Mouse (Mus musculus): ENCODE data around the gene Zbtb24. TPM values are rescaled to one million over a fixed set of nuclear protein-coding genes. Genes with fewer than 3 reads are reported as not detected.

The Zbtb24 gene
- polyA plus RNA-seq, 1 experiment from 2014 or later, result 21.0 TPM

DNA sequence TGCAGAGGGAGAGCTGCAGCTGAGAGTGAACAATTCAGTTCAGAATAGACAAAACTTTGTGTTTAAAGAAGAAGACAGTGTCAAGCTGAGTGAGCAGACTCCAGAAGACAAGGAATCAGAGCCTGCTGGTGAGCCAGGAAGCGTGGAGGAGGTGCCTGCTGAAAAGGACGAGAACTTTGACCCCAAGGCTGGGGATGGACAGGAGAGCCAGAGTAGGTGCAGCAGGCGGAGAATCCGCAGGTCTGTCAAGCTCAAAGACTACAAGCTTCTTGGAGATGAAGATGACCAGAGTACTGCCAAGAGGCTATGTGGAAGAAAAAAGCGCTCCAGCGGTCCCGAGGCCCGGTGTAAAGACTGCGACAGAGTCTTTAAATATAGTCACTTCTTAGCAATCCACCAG lies 1.5 kb downstream of the Zbtb24 start:
- Histone ChIP-seq H3K4me1 (replicated peaks; ENCODE audit: control insufficient read depth, insufficient read depth, low read length) (no peaks in the 10 kb centered on the region; the same call in 1 of the 2 replicates), H3K9me3 (ENCODE audit: control insufficient read depth, low read length) (no peaks in the 10 kb centered on the region), H3K27me3 (ENCODE audit: control insufficient read depth, insufficient read depth, low read length) (no peaks in the 10 kb centered on the region), H3K4me2 (ENCODE audit: low read depth, low read length, severe bottlenecking) (no peak overlapping the region), H3K36me3 (ENCODE audit: control insufficient read depth, insufficient read depth, low read length) (no peaks in the 10 kb centered on the region; the same call in 1 of the 2 replicates), H3K27ac (ENCODE audit: low read depth, low read length) (no peak overlapping the region), H3K4me3 (ENCODE audit: low read depth, low read length) (no peak overlapping the region), H3K9ac (ENCODE audit: low read length) (no peak overlapping the region)
- no peak for ATAC-seq (replicated peaks; ENCODE audit: low FRiP score)
- WGBS, result 91% methylated on average over 9 of the region's 9 CpGs
- DNase-seq (ENCODE audit: low spot score), result no peak

DNA sequence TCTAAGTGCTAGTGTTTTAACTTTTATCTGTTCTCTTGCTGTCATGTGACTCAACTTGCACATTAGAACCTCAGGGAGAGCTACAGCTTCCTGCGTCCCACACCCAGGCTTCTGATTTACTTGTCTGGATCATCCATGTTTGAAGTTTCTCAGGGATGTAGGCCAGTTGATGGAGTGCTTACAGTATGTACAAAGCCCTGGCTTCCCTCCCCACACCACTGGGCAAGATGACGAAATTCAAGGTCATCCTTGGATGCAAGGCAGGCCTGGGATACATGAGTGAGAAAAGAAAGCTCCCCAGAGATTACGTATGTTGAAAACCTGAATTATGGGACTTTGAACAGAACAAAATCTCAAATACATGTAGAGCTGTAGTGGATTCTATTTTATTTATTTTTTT lies 2.6 kb downstream of the Zbtb24 start:
- WGBS, result 93% methylated on average over 3 of the region's 3 CpGs
- H3K27ac ChIP-seq (ENCODE audit: low read depth, low read length), result no peak overlapping the region
- ATAC-seq (replicated peaks; ENCODE audit: low FRiP score), result no peak

DNA sequence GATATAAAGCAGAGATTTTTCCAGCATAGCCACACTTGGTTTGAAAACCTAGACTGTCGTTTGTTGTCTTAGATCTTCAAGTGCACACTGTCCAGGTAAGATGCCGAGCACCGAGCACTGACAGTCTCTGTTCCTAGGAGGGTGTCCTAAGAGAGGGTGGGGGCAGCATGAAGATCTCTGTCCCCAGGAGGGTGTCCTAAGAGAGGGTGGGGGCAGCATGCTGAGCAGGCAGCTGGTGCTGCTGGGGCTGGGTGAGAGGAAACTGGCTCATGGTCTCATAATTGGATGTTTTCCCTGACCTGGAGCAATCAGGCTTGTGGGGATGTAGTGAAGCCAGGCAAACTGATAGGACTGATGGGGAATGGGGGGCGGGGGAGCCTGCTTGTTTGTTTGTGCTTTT lies 9.8 kb downstream of the Zbtb24 start:
- WGBS, result 69% methylated on average over 4 of the region's 4 CpGs
- H3K9ac ChIP-seq (ENCODE audit: low read length), result no peak overlapping the region
- no peaks in the 10 kb centered on the region; the same call in 1 of the 2 replicates for H3K36me3 ChIP-seq (ENCODE audit: control insufficient read depth, insufficient read depth, low read length)

More for the DNA sequence above, 2.6 kb downstream of the Zbtb24 start:
- no peak for DNase-seq (ENCODE audit: low spot score)
- no peaks in the 10 kb centered on the region; the same call in 1 of the 2 replicates for H3K4me1 ChIP-seq (replicated peaks; ENCODE audit: control insufficient read depth, insufficient read depth, low read length)
- no peak overlapping the region for H3K4me2 ChIP-seq (ENCODE audit: low read depth, low read length, severe bottlenecking)
- H3K4me3 ChIP-seq (ENCODE audit: low read depth, low read length), result no peak overlapping the region
- no peaks in the 10 kb centered on the region; the same call in 1 of the 2 replicates for H3K36me3 ChIP-seq (ENCODE audit: control insufficient read depth, insufficient read depth, low read length)
- no peaks in the 10 kb centered on the region for H3K9me3 ChIP-seq (ENCODE audit: control insufficient read depth, low read length)
- no peaks in the 10 kb centered on the region for H3K27me3 ChIP-seq (ENCODE audit: control insufficient read depth, insufficient read depth, low read length)
- no peak overlapping the region for H3K9ac ChIP-seq (ENCODE audit: low read length)

DNA sequence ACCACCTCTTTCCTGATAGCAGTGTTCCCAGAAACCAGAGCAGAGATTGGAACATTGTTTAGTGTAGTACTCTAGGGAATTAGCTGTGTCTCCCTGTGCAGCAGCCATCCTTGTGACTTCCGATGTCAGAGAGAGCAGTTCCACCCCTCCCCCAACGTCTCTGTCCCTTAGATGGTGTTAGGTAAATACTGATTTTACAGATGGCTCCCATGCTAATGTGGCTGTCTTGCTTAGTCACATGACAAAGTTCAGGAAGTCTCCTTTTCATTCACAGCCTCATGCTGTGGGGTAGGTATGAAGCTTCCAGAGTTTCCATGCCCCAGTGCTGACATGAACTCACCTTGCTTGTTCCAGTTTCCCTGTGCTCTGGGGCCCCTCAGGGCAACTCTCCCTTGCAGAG lies 10.3 kb downstream of the Zbtb24 start:
- H3K36me3 ChIP-seq (ENCODE audit: control insufficient read depth, insufficient read depth, low read length), result no peaks in the 10 kb centered on the region; the same call in 1 of the 2 replicates
- no peak overlapping the region for H3K9ac ChIP-seq (ENCODE audit: low read length)
- no peak overlapping the region for H3K4me3 ChIP-seq (ENCODE audit: low read depth, low read length)
- no peak for DNase-seq (ENCODE audit: low spot score)
- no peak for ATAC-seq (replicated peaks; ENCODE audit: low FRiP score)
- H3K9me3 ChIP-seq (ENCODE audit: control insufficient read depth, low read length), result no peaks in the 10 kb centered on the region
- no peaks in the 10 kb centered on the region for H3K27me3 ChIP-seq (ENCODE audit: control insufficient read depth, insufficient read depth, low read length)
- H3K4me1 ChIP-seq (replicated peaks; ENCODE audit: control insufficient read depth, insufficient read depth, low read length), result 0 out of 2 replicates have a peak, but pooled peaks cover 3% of the 10 kb centered on the region
- 30% methylated on average over 2 of the region's 2 CpGs for WGBS
- H3K4me2 ChIP-seq (ENCODE audit: low read depth, low read length, severe bottlenecking), result no peak overlapping the region
- H3K27ac ChIP-seq (ENCODE audit: low read depth, low read length), result no peak overlapping the region; the same call in 1 of the 2 replicates

More for the DNA sequence above, 9.8 kb downstream of the Zbtb24 start:
- no peaks in the 10 kb centered on the region for H3K27me3 ChIP-seq (ENCODE audit: control insufficient read depth, insufficient read depth, low read length)
- H3K27ac ChIP-seq (ENCODE audit: low read depth, low read length), result no peak overlapping the region; the same call in 1 of the 2 replicates
- H3K4me3 ChIP-seq (ENCODE audit: low read depth, low read length), result no peak overlapping the region
- DNase-seq (ENCODE audit: low spot score), result no peak
- ATAC-seq (replicated peaks; ENCODE audit: low FRiP score), result no peak
- H3K4me1 ChIP-seq (replicated peaks; ENCODE audit: control insufficient read depth, insufficient read depth, low read length), result 0 out of 2 replicates have a peak, but pooled peaks cover 3% of the 10 kb centered on the region
- H3K4me2 ChIP-seq (ENCODE audit: low read depth, low read length, severe bottlenecking), result no peak overlapping the region
- no peaks in the 10 kb centered on the region for H3K9me3 ChIP-seq (ENCODE audit: control insufficient read depth, low read length)

DNA sequence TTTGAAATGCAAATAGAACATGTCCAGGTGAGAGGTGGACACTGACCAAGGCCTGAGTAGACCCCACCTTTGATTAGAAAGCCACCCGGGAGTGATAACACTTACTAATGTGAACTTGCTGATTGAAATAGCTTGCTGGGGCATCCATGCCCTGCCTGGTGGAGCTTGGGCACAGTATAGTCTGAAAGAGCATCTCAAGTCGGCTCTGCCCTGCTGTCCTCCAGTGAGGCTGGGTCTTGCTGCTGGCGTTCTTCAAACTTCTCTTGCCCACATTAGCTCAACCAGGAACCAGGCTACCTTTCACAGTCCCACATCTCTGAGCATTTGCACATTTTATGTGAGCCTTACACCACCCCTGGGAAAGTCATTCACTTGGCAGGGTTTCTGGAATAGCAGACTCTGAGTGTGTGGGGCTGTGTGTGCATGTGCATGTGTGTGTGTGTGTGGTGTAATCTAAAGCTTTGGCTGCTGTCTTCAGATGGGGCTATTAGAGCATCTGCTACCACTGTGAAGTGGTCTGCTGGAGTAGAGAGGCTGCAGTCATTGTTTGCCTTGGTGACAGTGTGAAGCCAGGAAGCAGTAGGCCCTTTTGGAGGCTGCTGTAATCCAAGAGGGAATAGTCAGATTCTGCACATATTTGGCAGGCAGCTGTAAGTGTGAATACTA lies 11.0 kb downstream of the Zbtb24 start:
- DNase-seq (ENCODE audit: low spot score) (no peak), ATAC-seq (replicated peaks; ENCODE audit: low FRiP score) (no peak)
- no peak overlapping the region for H3K4me3 ChIP-seq (ENCODE audit: low read depth, low read length)
- H3K27ac ChIP-seq (ENCODE audit: low read depth, low read length), result no peak overlapping the region
- H3K36me3 ChIP-seq (ENCODE audit: control insufficient read depth, insufficient read depth, low read length), result no peaks in the 10 kb centered on the region; the same call in 1 of the 2 replicates
- H3K9ac ChIP-seq (ENCODE audit: low read length), result no peak overlapping the region
- no peak overlapping the region for H3K4me2 ChIP-seq (ENCODE audit: low read depth, low read length, severe bottlenecking)
- H3K4me1 ChIP-seq (replicated peaks; ENCODE audit: control insufficient read depth, insufficient read depth, low read length), result 0 out of 2 replicates have a peak, but pooled peaks cover 3% of the 10 kb centered on the region
- H3K9me3 ChIP-seq (ENCODE audit: control insufficient read depth, low read length), result no peaks in the 10 kb centered on the region
- H3K27me3 ChIP-seq (ENCODE audit: control insufficient read depth, insufficient read depth, low read length), result no peaks in the 10 kb centered on the region
- 87% methylated on average over 3 of the region's 3 CpGs for WGBS

DNA sequence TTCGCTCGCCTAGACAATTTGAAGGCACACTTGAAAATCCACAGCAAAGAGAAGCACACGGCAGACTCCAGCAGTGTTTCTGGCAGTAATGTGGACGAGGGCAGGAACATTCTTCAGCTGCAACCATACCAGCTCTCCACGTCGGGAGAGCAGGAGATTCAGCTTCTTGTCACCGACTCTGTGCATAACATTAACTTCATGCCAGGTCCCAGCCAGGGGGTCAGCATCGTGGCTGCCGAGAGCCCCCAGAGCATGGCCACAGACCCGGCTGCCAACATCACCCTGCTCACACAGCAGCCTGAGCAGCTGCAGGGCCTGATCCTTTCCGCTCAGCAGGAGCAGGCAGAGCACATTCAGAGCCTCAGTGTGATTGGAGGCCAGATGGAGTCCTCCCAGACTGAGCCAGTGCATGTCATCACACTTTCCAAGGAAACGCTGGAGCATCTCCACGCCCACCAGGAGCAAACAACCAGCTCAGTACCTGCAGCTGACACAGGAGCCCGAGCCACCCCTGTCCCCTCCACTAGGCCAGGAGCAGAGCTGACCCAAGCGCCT lies 14.3 kb downstream of the Zbtb24 start:
- no peak overlapping the region for H3K4me3 ChIP-seq (ENCODE audit: low read depth, low read length)
- H3K9ac ChIP-seq (ENCODE audit: low read length), result no peak overlapping the region
- H3K9me3 ChIP-seq (ENCODE audit: control insufficient read depth, low read length), result no peaks in the 10 kb centered on the region
- no peaks in the 10 kb centered on the region; the same call in 1 of the 2 replicates for H3K36me3 ChIP-seq (ENCODE audit: control insufficient read depth, insufficient read depth, low read length)
- 0 out of 2 replicates have a peak, but pooled peaks cover 3% of the 10 kb centered on the region for H3K4me1 ChIP-seq (replicated peaks; ENCODE audit: control insufficient read depth, insufficient read depth, low read length)
- H3K27ac ChIP-seq (ENCODE audit: low read depth, low read length), result no peak overlapping the region
- H3K4me2 ChIP-seq (ENCODE audit: low read depth, low read length, severe bottlenecking), result no peak overlapping the region
- 51% methylated on average over 15 of the region's 15 CpGs for WGBS
- no peak for ATAC-seq (replicated peaks; ENCODE audit: low FRiP score)
- no peaks in the 10 kb centered on the region for H3K27me3 ChIP-seq (ENCODE audit: control insufficient read depth, insufficient read depth, low read length)
- no peak for DNase-seq (ENCODE audit: low spot score)

DNA sequence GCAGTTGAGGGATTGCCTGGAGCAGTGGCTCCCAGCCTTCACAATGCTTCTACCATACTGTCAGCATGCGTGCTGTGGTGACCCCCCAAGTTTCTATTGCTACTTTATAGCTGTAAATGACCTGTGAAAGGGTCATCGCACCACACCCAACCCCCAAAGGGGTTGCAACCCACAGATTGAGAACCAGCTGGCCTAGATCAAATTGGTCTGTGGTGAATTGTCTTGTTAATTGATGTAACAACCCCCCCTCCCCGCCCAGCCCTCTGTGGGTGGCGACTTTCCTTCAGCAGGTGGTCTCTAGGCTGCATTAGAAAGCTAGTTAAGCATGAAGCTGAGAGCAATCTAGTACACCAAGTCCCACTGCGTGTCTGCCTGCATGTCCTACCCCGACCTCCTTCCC lies 17.1 kb downstream of the Zbtb24 start:
- Histone ChIP-seq H3K4me3 (ENCODE audit: low read depth, low read length) (no peak overlapping the region), H3K9me3 (ENCODE audit: control insufficient read depth, low read length) (no peaks in the 10 kb centered on the region), H3K36me3 (ENCODE audit: control insufficient read depth, insufficient read depth, low read length) (no peaks in the 10 kb centered on the region), H3K4me1 (replicated peaks; ENCODE audit: control insufficient read depth, insufficient read depth, low read length) (no peaks in the 10 kb centered on the region), H3K27me3 (ENCODE audit: control insufficient read depth, insufficient read depth, low read length) (no peaks in the 10 kb centered on the region), H3K27ac (ENCODE audit: low read depth, low read length) (no peak overlapping the region), H3K4me2 (ENCODE audit: low read depth, low read length, severe bottlenecking) (no peak overlapping the region), H3K9ac (ENCODE audit: low read length) (no peak overlapping the region)
- ATAC-seq (replicated peaks; ENCODE audit: low FRiP score) (no peak), DNase-seq (ENCODE audit: low spot score) (no peak)
- 36% methylated on average over 6 of the region's 6 CpGs for WGBS

DNA sequence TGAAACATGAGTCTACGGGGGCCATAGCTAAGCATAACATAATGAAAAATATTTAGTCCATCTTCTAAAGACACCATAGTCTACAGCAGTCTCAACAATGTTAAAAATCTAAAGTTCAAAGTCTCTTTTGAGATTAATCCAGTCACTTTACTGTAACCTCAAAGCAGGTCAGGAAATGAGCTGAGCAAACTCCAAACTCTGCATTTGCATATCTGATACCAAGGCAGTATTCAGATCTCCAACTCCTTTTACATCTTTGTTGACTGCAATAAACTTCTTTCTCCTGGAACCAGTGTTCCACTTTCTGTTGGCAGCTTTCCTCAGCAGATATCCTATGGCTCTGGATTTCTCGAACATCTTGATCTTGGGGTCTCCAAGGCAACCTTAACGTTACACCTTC lies 20.5 kb downstream of the Zbtb24 start:
- no peak for ATAC-seq (replicated peaks; ENCODE audit: low FRiP score)
- H3K27ac ChIP-seq (ENCODE audit: low read depth, low read length), result no peak overlapping the region
- H3K9ac ChIP-seq (ENCODE audit: low read length), result no peak overlapping the region
- H3K4me2 ChIP-seq (ENCODE audit: low read depth, low read length, severe bottlenecking), result no peak overlapping the region
- no peaks in the 10 kb centered on the region for H3K36me3 ChIP-seq (ENCODE audit: control insufficient read depth, insufficient read depth, low read length)
- WGBS, result 85% methylated on average over 3 of the region's 3 CpGs
- H3K27me3 ChIP-seq (ENCODE audit: control insufficient read depth, insufficient read depth, low read length), result no peaks in the 10 kb centered on the region
- H3K4me1 ChIP-seq (replicated peaks; ENCODE audit: control insufficient read depth, insufficient read depth, low read length), result 0 out of 2 replicates have a peak, but pooled peaks cover 2% of the 10 kb centered on the region
- H3K4me3 ChIP-seq (ENCODE audit: low read depth, low read length), result no peak overlapping the region
- no peaks in the 10 kb centered on the region for H3K9me3 ChIP-seq (ENCODE audit: control insufficient read depth, low read length)
- no peak for DNase-seq (ENCODE audit: low spot score)

Measured in forebrain, embryonic 11.5 days (tissue).